Mouse (Mus musculus) kidney, adult 2 months (tissue): ENCODE data around the gene Jmjd6.

Source experiments
- CTCF ChIP-seq: fragments of 200-500 bp; conservative IDR thresholded peaks from 2 replicates; pipeline ENCODE4 v1.5.1; 2011; ENCODE audit warnings: low read depth, mild to moderate bottlenecking, control low read depth, low read length, moderate library complexity, mixed read lengths; ENCODE audit not compliant: insufficient read depth, insufficient read length
- POLR2A ChIP-seq: fragments of 200-500 bp; IDR thresholded peaks from one replicate; pipeline ENCODE4 v1.6.1; 2011; ENCODE audit warnings: low read depth, low read length, control low read depth

DNA sequence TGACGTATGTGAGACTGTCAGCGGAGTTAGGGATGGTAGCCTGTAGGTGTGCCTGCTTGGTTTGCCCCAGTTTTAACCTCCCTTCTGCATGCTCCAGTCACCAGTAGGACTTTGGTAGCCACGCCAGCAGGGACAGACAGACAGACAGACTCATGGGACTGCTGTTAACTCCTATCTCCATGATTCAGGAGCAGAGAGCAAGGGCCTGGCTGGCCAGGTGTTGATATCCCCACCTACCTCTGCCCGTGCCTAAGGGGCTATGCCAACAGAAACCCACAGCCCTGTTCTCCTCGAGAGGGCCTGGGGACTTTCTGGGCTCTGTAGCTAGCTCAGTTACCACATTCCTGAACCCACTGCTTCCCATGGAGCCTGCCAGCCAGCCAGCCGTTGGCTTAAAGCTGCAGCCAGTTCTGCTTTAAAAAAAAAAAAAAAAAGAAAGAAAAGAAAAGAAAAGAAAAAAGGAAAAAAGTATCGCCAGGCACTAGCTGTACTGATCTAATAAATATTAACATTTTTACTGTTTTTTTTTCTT lies 28.3 kb downstream of the Jmjd6 start:
- TF ChIP-seq POLR2A (no peak), CTCF (no peak)
